Mouse (Mus musculus): ENCODE data around the gene Gm21974.
"Not testable (repeated sequence)": the region's sequence is repeated elsewhere in the genome, so short reads cannot be mapped to it uniquely, and the experiment has no call there.

Gm21974 gene

DNA sequence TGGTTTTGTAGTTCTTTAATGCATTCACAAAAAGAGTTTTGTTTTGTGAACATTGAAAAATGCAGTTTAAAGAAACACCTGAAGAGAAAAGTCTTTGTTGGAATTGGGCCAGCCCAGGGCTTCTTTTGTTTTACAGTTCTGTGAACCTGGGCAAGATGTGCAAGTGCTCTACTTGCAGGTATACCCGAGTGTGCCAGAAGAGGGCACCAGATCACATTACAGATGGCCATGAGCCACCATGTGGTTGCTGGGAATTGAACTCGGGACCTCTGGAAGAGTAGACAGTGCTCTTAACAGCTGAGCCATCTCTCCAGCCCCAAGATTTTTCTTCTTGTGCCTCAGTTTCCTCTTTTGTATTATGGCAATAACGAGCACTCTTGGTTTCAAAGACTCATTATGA, 22.9 kb upstream of the Gm21974 start:
- DNase-seq (ENCODE audit: low spot score in 2 of 2): peak; percentile 63 to 81

DNA sequence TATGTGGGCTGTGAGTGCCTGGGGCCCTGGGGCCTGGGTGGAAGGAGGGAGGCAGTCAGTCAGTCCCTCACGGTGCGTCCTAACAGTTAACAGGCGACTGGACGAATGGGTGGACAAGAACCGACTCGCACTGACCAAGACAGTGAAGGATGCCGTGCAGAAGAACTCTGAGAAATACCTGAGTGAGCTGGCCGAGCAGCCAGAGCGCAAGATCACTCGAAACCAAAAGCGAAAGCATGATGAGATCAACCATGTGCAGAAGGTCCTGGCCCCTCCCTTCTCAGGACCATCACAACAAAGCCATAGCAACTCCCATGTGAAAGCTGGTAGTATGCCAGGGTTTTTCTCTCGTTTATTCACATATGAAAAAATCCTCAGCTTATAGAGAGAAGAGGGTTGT, 20.0 kb upstream of the Gm21974 start:
- DNase-seq (ENCODE audit: low spot score in 2 of 2): no peak

GRCm38 (mm10) chr7:127912938-127913337, 17.7 kb upstream of the Gm21974 start:
- DNase-seq (ENCODE audit: low spot score in 2 of 2): no peak

DNA sequence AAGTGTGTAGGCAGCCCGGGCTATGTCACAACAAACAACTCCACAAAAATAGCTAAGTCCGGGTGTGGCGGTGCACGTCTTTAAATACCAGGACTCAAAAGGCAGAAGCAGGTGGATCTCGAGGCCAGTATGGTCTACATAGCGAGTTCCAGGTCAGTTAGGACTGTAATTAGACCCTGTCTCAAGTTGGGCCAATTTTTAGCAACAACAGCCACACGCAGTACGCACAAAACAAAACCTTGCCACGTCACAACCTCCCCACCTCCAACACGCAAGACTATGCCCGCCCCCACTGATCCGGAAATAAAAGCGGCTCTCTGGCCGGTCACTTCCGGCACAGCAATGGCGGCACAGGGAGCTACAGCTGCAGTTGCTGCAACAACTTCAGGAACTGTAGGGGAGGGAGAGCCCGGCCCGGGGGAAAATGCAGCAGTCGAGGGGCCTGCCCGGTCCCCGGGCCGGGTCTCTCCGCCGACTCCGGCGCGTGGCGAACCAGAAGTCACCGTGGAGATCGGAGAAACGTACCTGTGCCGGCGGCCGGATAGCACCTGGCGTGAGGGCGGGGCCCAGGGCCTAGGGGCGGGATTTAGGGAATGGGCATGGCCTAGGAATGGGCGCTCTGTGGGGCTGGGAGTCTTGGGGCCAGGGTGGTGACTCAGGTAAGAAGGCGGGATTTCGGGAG, 17.1 kb upstream of the Gm21974 start, which contains the start of gene Kat8:
TSS of gene Kat8 (plus strand) at position 327 of the 682 bp plus-strand sequence.
- DNase-seq (ENCODE audit: low spot score in 2 of 2): peak; percentile 81 to 90

- DNase-seq (ENCODE audit: low spot score in 2 of 2): no peak
Measured at GRCm38 (mm10) chr7:127908656-127909055, 13.4 kb upstream of the Gm21974 start.

GRCm38 (mm10) chr7:127907939-127908338, 12.7 kb upstream of the Gm21974 start:
- DNase-seq (ENCODE audit: low spot score in 2 of 2): no peak

DNA sequence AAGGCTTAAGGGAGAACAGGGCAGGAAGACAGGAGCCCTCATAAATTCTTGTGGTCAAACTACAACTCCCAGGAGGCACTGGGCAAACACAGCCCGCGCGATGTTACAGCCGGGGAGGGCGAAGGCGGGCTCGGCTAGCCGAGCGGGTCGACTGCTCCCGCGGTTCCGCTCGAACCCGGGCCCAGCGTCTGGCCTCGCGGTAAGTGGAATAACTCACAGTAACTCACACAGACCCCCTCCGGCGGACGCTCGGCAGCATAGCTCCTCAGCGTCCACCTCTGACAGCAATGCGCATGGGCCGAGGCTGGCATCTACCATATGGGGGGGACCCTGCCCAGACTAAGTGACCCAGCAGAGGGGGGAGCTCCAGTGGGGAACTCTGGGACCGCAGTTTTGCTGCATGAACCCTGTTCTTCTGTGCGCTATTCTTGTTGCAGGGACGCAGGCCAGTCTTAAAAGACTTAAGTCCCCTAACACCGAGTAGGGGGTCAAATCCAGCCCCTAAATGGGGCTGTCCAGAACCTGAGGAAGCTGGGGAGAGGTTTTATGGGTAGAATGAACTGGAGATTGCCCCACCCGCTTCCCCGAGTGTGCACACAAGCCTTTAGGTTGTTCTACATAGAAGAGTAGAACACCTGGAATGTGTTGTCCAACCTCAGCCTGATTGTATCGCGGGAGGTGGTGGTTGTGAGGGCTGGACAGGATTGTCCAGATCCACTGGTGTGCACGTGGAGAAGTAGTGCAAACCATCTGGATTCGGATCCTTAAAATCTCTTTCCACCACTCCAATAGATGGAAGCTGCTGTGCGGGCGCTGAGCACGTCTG, 8.9 kb upstream of the Gm21974 start, which contains the start of gene Bckdk:
TSS of gene Bckdk (plus strand) at position 112 of the 826 bp plus-strand sequence.
- peak; percentile 65 to 82 for DNase-seq (ENCODE audit: low spot score in 2 of 2)

- DNase-seq (ENCODE audit: low spot score in 2 of 2): no peak
Measured at GRCm38 (mm10) chr7:127901772-127902171, 6.5 kb upstream of the Gm21974 start.

- DNase-seq (ENCODE audit: low spot score in 2 of 2): no peak
Measured at GRCm38 (mm10) chr7:127899997-127900396, 4.7 kb upstream of the Gm21974 start.

DNA sequence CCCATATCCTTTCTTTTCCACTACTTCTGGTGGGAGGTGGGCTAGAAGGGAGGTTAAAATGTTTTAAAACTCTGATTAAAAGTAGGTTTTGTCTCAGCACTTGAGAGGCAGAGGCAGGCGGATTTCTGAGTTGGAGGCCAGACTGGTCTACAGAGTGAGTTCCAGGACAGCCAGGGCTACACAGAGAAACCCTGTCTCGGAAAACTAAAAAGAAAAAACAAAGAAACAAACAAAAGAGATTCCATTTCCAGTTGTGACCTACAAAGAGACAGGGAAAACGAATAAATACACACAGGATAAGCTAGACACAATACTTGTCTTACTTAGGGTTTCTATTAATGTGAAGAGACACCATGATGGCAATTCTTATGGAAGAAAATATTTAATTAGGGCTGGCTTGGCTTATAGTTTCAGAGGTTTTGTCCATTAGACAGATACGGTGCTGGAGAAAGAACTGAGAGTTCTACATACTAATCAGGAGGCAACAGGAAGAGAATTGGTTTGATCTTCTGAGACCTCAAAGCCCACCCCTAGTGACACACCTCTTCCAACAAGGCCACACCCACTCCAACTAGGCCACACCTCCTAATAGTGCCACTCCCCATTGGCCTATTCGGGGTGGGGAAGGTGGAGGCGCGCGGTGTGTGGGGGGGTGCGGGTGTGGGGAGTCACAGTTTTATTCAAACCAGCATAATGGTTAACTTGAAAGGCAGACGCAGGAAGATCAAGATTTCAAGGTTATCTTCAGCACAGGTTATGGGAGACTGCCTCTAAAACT, 3.1 kb upstream of the Gm21974 start:
- DNase-seq (ENCODE audit: low spot score in 2 of 2): peak in 1 of 2 experiments; percentile 57

GRCm38 (mm10) chr7:127897542-127897941, 2.3 kb upstream of the Gm21974 start:
- no peak for DNase-seq (ENCODE audit: low spot score in 2 of 2)

DNA sequence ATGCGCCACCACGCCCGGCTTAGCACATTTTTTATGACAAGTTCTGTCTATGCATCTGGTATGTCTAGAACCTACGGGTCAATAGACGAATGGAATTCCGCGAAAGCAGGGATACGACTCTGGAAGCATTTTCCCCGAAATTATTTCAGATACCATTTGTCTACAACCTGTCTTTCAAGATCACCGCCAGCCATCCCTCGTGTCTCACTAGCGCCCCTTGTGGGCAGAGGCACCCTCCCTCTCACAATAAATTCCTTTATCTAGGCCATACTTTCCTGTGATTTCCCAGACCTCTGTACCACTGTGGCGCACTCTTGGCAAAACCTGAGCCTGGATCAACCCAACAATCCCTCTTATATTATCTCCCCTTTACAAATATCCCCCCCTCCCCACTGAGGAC, 1.1 kb upstream of the Gm21974 start:
- DNase-seq (ENCODE audit: low spot score in 2 of 2): peak; percentile 75 to 90

DNA sequence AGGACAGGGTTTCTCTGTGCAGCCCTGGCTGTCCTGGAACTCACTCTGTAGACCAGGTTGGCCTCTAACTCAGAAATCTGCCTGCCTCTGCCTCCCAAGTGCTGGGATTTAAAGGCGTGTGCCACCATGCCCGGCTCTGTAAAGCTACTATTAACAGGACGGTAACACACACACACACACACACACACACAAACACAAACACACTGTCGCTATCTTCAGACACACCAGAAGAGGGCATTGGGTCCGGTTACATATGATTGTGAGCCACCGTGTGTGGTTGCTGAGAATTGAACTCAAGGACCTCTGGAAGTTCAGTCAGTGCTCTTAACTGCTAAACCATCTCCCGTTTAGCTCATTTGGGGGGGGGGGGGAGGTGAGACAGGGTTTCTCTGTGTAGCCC, 637 bp upstream of the Gm21974 start:
- not testable (repeated sequence) for DNase-seq (ENCODE audit: low spot score in 2 of 2)

GRCm38 (mm10) chr7:127894480-127894879, 774 bp downstream of the Gm21974 start:
- DNase-seq (ENCODE audit: low spot score in 2 of 2): no peak

- no peak for DNase-seq (ENCODE audit: low spot score in 2 of 2)
Measured at GRCm38 (mm10) chr7:127890798-127891197, 4.5 kb downstream of the Gm21974 start, which contains the start of gene Prss53. TSS of gene Prss53 (minus strand) at chr7:127890970.

- no peak for DNase-seq (ENCODE audit: low spot score in 2 of 2)
Measured at GRCm38 (mm10) chr7:127888821-127889220, 6.4 kb downstream of the Gm21974 start.

- DNase-seq (ENCODE audit: low spot score in 2 of 2): no peak
Measured at GRCm38 (mm10) chr7:127887781-127888180, 7.5 kb downstream of the Gm21974 start.

- DNase-seq (ENCODE audit: low spot score in 2 of 2): no peak
Measured at GRCm38 (mm10) chr7:127887191-127887590, 8.1 kb downstream of the Gm21974 start.

- no peak for DNase-seq (ENCODE audit: low spot score in 2 of 2)
Measured at GRCm38 (mm10) chr7:127886551-127886950, 8.7 kb downstream of the Gm21974 start.

DNA sequence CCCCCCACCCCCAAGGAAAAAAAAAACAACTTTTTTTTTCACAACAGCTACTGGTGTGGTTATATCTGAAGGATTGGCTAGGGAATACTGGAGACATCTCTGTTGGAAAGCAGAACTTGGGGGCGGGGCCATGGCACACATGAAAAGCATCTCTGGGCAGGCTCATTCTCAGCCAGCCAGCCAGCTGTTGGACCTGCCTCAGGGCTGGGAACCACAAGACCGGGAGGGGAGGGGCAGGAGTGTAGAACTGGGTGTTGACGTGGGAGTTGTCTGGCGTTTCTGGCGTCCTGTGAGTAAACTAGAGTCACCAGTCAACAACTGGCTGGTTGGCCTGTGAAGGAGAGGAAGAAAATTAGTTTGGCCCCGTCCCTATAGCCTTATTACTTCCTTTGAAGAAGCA, 9.3 kb downstream of the Gm21974 start:
- DNase-seq (ENCODE audit: low spot score in 2 of 2): no peak

DNA sequence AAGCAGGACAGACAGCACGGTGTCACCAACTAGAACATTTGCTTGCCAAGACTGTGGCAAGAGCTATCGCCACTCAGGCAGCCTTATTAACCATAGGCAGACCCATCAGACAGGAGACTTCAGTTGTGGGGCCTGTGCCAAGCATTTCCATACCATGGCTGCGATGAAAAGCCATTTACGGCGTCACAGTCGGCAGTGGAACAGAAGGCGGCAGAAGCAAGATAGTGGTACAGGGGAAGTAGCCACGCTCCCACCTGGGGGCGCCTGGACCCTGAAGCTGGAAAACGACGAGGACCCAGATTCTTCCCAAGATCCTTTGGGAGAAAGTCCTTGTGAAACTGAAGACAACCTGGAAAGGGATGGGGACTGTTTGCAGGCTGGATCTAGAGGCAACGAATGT, 14.8 kb downstream of the Gm21974 start:
- DNase-seq (ENCODE audit: low spot score in 2 of 2): no peak

DNA sequence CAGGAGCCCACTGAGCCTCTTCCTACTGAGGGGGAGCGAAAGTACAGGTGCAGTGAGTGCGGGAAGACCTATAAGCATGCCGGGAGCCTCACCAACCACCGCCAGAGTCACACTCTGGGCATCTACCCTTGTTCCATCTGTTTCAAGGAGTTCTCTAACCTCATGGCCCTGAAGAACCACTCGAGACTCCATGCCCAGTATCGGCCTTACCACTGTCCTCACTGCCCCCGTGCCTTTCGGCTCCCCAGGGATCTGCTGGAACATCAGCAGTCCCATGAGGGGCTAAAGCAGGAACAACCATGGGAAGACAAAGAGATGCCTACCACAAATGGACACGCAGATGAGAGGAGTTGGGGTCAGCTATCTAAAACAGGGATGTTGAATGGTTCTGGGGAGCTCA, 16.0 kb downstream of the Gm21974 start:
- DNase-seq (ENCODE audit: low spot score in 2 of 2): no peak

Data from spleen, postnatal 10 days (tissue).